Mouse (Mus musculus): ENCODE data around the gene Mcu. TPM values are rescaled to one million over a fixed set of nuclear protein-coding genes. Genes with fewer than 3 reads are reported as not detected.

Mcu gene
- polyA plus RNA-seq, 1 experiment: 48.8 TPM

DNA sequence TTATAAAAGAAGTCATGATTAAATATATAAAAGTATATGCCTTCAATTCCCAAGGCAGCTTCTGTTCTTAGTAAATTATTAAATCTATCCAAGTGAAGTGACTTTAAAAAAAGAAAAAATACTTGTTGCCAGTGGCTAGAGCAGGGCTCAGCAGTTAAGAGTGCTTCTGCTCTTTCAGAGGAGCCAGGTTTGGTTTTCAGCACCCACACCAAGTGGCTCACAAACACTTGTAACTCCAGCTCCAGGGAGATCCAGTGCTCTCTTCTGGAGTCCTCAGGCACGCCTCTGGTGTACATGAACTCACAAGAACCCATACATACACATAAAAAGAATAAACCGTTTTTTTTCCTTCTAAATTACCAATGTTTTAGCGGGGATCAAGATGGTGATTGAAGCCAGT, 116.3 kb downstream of the Mcu start:
- Histone ChIP-seq H3K27ac (ENCODE audit: insufficient read depth, low read length) (no peak overlapping the region), H3K4me3 (ENCODE audit: insufficient read depth, low read length) (no peak overlapping the region), H3K4me1 (ENCODE audit: control insufficient read depth, insufficient read depth, low read length) (0 out of 2 replicates have a peak, but pooled peaks cover 2% of the 10 kb centered on the region)
- TF ChIP-seq CTCF (IDR thresholded peaks at IDR 0.05; ENCODE audit: borderline replicate concordance, insufficient read depth, low read length): no peak
- no peak for TF ChIP-seq POLR2A (IDR thresholded peaks at IDR 0.05; ENCODE audit: low read depth, low read length)

DNA sequence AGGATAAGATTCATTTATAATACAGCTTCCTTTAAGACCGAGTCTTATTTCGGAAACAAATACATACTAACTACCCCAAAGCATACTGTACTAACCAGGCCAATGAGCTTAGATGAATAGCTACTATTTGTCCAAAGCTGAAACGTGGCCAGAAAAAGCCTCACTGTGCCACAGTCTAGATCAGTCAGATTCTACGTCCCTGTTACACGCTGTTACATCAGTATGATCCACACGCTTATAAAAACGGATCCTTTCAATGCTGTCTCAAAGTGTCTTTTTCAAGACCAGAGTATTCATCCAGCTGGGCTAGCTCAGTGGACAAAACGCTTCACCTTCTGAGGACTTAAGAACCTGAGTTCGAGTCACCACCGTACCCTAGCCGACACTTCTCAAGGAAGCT, 119.5 kb downstream of the Mcu start:
- Histone ChIP-seq H3K4me1 (ENCODE audit: control insufficient read depth, insufficient read depth, low read length) (0 out of 2 replicates have a peak, but pooled peaks cover 2% of the 10 kb centered on the region), H3K4me3 (ENCODE audit: insufficient read depth, low read length) (no peak overlapping the region), H3K27ac (ENCODE audit: insufficient read depth, low read length) (no peak overlapping the region)
- TF ChIP-seq POLR2A (IDR thresholded peaks at IDR 0.05; ENCODE audit: low read depth, low read length) (no peak), CTCF (IDR thresholded peaks at IDR 0.05; ENCODE audit: borderline replicate concordance, insufficient read depth, low read length) (no peak)

DNA sequence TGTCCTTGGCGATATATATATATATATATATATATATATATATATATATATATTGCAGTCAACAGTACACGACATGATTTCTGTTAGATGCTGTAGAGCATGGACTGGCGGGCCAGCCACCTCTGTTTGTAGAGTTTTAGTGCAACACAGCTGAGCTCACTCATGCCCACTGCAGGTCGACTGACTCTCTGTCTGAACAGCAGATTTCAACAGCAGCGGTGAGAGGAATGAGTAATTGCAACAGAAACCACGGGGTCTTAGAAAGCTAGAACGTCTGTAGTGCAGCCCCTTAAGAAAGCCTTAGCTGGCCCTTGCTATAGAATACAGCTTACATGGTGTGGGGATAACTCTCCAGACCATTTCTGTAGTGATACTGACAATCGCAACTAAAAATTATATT, 121.6 kb downstream of the Mcu start:
- H3K4me3 ChIP-seq (ENCODE audit: insufficient read depth, low read length): no peak overlapping the region
- TF ChIP-seq POLR2A (IDR thresholded peaks at IDR 0.05; ENCODE audit: low read depth, low read length) (no peak), CTCF (IDR thresholded peaks at IDR 0.05; ENCODE audit: borderline replicate concordance, insufficient read depth, low read length) (no peak)
- H3K4me1 ChIP-seq (ENCODE audit: control insufficient read depth, insufficient read depth, low read length): no peaks in the 10 kb centered on the region
- no peak overlapping the region for H3K27ac ChIP-seq (ENCODE audit: insufficient read depth, low read length)

DNA sequence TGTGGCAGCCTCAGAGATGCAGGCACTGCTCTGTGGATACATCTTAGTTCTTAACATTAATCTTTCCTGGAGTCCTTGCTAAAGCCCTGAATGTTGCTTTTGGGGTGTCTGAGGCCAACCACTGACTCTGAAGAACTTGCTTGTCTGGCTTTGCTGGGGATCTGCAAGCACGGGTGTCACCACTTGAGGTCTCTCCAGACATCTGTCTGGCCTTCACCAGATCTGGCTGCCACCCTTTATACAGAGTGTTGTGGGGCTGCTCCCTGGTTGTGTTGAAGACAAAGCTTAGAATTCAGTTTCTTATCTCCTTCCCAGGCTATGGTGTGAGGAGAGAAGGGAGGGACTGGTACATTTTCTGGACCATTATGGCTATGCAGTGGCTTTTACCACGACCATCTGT, 122.4 kb downstream of the Mcu start:
- TF ChIP-seq CTCF (IDR thresholded peaks at IDR 0.05; ENCODE audit: borderline replicate concordance, insufficient read depth, low read length): no peak
- no peak for TF ChIP-seq POLR2A (IDR thresholded peaks at IDR 0.05; ENCODE audit: low read depth, low read length)
- H3K4me1 ChIP-seq (ENCODE audit: control insufficient read depth, insufficient read depth, low read length): no peaks in the 10 kb centered on the region
- H3K27ac ChIP-seq (ENCODE audit: insufficient read depth, low read length): no peak overlapping the region
- H3K4me3 ChIP-seq (ENCODE audit: insufficient read depth, low read length): no peak overlapping the region

DNA sequence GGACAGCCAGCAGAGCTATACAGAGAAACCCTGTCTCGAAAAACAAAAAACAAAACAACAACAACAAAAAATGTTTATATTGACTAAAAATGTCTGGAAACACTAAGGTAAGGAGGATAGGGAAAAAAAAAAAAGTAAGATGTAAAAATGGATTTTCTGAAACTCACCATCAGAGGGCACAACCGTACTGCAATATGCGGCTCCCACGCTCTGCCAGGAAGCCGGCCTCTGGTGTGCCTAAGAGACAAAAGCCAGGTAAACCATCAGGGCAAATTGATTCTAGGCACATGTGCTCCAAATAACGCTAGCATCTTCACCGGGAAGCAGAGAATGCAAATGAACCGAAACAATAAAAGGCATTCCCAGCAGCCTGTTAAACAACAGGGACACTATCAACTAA, 125.6 kb downstream of the Mcu start:
- H3K27ac ChIP-seq (ENCODE audit: insufficient read depth, low read length): no peak overlapping the region
- no peak overlapping the region for H3K4me3 ChIP-seq (ENCODE audit: insufficient read depth, low read length)
- TF ChIP-seq CTCF (IDR thresholded peaks at IDR 0.05; ENCODE audit: borderline replicate concordance, insufficient read depth, low read length): no peak
- no peak for TF ChIP-seq POLR2A (IDR thresholded peaks at IDR 0.05; ENCODE audit: low read depth, low read length)
- H3K4me1 ChIP-seq (ENCODE audit: control insufficient read depth, insufficient read depth, low read length): no peaks in the 10 kb centered on the region

DNA sequence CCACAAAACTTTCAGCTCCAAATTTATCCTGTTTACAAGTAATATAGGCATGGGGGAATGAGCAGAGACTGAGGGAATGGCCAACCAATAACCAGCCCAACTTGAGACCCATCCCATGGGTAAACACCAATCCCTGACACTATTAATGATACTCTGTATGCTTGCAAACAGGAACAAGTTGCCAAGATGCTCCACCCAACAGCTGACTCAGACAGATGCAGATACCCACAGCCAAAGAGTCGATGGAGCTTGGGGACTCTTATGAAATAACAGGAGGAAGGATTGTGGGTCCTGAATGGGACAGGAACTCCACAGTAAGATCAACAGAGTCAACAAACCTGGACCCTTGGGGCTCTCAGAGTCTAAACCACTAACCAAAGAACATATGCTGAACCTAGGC, 127.1 kb downstream of the Mcu start:
- H3K27ac ChIP-seq (ENCODE audit: insufficient read depth, low read length): no peak overlapping the region
- no peak for TF ChIP-seq POLR2A (IDR thresholded peaks at IDR 0.05; ENCODE audit: low read depth, low read length)
- TF ChIP-seq CTCF (IDR thresholded peaks at IDR 0.05; ENCODE audit: borderline replicate concordance, insufficient read depth, low read length): no peak
- H3K4me1 ChIP-seq (ENCODE audit: control insufficient read depth, insufficient read depth, low read length): no peaks in the 10 kb centered on the region
- H3K4me3 ChIP-seq (ENCODE audit: insufficient read depth, low read length): no peak overlapping the region

DNA sequence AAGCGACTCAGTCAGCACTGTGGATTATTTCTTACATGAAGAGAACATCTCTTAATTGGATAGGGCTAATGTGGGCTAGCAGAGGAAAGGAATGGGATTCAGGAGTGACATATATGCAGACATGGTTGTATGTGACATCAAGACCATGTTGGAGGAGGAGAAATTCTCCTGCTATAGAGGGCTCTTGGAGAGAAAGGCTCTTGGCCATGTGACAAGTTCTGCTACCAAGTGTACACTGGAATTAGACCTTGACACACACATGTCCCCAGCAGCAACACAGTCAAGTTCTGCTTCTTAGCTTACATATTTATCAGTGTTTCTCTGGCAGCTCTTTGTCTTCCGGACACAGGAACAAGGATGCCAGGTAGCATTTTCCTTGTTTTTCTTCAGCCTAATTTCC, 129.1 kb downstream of the Mcu start:
- TF ChIP-seq POLR2A (IDR thresholded peaks at IDR 0.05; ENCODE audit: low read depth, low read length): no peak
- TF ChIP-seq CTCF (IDR thresholded peaks at IDR 0.05; ENCODE audit: borderline replicate concordance, insufficient read depth, low read length): no peak
- no peak overlapping the region for H3K4me3 ChIP-seq (ENCODE audit: insufficient read depth, low read length)
- H3K27ac ChIP-seq (ENCODE audit: insufficient read depth, low read length): no peak overlapping the region
- H3K4me1 ChIP-seq (ENCODE audit: control insufficient read depth, insufficient read depth, low read length): no peaks in the 10 kb centered on the region

DNA sequence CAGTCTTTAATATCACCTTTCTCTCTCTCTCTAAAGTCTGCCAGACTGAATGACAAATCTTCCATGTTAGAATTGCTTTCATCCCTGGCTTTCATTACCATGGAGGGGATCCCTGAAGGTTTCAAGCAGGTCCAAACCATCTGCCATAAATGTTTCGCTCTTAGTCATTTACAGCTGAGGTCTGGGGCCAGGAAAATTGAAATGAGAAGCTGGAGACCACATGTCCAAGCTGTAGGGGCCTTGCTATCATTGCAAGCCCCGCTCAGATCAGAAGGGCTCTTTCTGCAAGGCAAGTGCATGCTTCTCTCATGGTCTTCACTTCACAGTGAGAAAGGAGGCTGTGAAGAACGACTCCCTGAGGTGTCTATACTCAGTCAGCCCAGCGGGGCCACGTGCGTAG, 132.2 kb downstream of the Mcu start:
- Histone ChIP-seq H3K4me1 (ENCODE audit: control insufficient read depth, insufficient read depth, low read length) (no peaks in the 10 kb centered on the region), H3K27ac (ENCODE audit: insufficient read depth, low read length) (no peak overlapping the region), H3K4me3 (ENCODE audit: insufficient read depth, low read length) (no peak overlapping the region)
- TF ChIP-seq CTCF (IDR thresholded peaks at IDR 0.05; ENCODE audit: borderline replicate concordance, insufficient read depth, low read length): no peak
- TF ChIP-seq POLR2A (IDR thresholded peaks at IDR 0.05; ENCODE audit: low read depth, low read length): no peak

DNA sequence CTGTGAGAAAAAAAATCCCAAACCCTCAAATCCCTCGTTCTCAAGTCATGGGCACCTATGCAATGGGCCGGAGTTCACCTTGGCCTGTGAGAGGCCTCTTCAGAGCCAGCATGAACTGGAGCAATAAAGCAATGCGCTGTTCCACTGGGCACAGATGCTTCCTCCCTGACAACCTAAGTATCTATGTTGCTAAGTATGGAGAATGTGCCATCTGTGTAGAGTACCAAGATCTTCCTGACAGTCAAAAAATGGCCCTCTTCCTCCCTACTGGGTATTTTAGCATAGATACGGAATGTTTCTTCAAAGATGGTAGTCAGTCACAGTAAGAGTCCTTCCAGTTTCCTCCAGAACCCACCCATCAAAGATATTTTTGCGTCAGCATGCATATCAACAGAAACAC, 135.1 kb downstream of the Mcu start:
- Histone ChIP-seq H3K4me3 (ENCODE audit: insufficient read depth, low read length) (no peak overlapping the region), H3K27ac (ENCODE audit: insufficient read depth, low read length) (no peak overlapping the region), H3K4me1 (ENCODE audit: control insufficient read depth, insufficient read depth, low read length) (no peaks in the 10 kb centered on the region)
- TF ChIP-seq CTCF (IDR thresholded peaks at IDR 0.05; ENCODE audit: borderline replicate concordance, insufficient read depth, low read length) (no peak), POLR2A (IDR thresholded peaks at IDR 0.05; ENCODE audit: low read depth, low read length) (no peak)

DNA sequence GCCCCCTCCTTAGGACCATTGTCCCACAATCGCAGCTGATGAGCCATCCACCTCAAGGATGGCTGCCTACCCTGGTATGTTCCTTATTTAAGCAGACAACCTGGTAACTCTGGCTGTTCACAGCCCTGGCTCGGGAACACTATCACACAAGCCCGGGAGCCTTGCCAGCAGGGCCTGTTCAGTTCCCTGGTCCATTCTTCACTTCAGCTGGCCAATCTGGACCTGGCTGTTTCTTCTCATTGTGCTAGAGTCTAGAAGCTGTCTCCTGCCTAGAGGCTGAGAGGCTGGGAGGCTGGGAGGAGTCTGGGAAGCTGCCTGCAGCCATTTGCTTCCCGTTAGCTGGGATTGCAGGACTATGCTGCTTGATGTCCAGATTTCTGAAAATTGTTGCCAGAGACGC, 146.0 kb downstream of the Mcu start:
- TF ChIP-seq POLR2A (IDR thresholded peaks at IDR 0.05; ENCODE audit: low read depth, low read length) (no peak), CTCF (IDR thresholded peaks at IDR 0.05; ENCODE audit: borderline replicate concordance, insufficient read depth, low read length) (no peak)
- Histone ChIP-seq H3K4me1 (ENCODE audit: control insufficient read depth, insufficient read depth, low read length) (no peaks in the 10 kb centered on the region), H3K27ac (ENCODE audit: insufficient read depth, low read length) (no peak overlapping the region), H3K4me3 (ENCODE audit: insufficient read depth, low read length) (no peak overlapping the region)

DNA sequence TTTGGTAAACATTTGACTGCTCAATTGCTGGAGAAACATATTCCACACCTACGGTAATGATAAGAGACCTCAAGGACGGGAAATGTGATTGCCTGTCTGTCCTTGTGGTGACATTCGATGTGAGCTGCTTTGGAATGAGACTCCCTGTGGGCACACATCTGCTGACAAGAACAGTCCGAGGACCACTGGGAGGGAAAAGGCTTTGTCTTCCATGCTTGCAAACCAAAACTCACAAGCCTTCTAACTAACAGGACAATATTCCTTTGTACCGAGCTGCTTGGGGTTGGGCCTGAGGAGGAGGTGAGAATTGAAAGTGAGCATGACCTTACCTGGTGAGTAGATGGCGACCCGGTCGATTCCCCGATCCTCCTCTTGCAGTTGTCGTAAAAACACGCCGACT, 149.2 kb downstream of the Mcu start:
- no peak overlapping the region for H3K27ac ChIP-seq (ENCODE audit: insufficient read depth, low read length)
- TF ChIP-seq POLR2A (IDR thresholded peaks at IDR 0.05; ENCODE audit: low read depth, low read length) (no peak), CTCF (IDR thresholded peaks at IDR 0.05; ENCODE audit: borderline replicate concordance, insufficient read depth, low read length) (no peak)
- no peak overlapping the region for H3K4me3 ChIP-seq (ENCODE audit: insufficient read depth, low read length)
- no peaks in the 10 kb centered on the region for H3K4me1 ChIP-seq (ENCODE audit: control insufficient read depth, insufficient read depth, low read length)
